Mouse (Mus musculus): ENCODE measurements at regions not wholly inside any gene's neighbourhood (a gene's known extent, or its start where the extent isn't known, plus 50 kb on each side); places are given as distances from the start of the nearest gene placed in this dataset.

DNA sequence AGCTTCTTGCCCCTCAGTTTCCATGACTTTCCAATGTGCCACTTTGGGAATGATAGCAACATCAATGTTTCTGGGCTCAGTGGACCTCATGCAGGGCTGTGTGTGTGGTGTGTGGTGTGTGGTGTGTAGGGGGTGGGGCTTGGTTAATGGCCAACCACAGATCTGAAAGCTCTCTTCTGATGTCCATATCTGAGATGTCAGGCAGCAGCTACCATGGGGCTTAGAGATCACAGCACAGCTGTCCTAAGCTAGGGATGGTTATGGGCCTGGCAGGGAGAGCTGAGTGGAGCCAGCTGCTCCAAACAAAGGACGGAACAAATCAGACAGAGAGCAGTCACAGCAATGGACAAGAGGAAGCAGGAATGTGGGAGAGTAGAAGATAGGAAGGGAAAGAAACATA, 606.8 kb upstream of the Cdh5 start:
- no peak for DNase-seq (ENCODE audit: extremely low spot score)

DNA sequence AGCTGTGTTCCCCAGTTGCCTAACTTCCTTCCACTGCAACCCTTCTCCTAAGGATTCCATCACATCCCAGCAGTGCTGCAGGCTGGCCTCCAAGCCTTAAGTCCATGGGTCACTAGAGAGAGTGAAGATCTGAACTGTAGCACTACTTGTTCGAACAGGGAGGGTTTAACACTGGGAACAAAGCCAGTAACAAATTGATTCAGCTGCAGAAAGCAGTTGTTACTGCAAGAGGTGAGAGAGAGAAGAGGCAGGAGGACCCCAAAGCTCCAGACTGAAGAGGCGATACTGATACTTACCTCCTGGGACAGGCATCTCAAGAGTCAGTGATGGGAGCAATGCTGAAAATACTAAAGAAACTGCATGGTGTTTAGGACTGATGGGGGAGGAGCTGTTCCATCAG, 600.1 kb upstream of the Cdh5 start:
- DNase-seq (ENCODE audit: extremely low spot score) = no peak

DNA sequence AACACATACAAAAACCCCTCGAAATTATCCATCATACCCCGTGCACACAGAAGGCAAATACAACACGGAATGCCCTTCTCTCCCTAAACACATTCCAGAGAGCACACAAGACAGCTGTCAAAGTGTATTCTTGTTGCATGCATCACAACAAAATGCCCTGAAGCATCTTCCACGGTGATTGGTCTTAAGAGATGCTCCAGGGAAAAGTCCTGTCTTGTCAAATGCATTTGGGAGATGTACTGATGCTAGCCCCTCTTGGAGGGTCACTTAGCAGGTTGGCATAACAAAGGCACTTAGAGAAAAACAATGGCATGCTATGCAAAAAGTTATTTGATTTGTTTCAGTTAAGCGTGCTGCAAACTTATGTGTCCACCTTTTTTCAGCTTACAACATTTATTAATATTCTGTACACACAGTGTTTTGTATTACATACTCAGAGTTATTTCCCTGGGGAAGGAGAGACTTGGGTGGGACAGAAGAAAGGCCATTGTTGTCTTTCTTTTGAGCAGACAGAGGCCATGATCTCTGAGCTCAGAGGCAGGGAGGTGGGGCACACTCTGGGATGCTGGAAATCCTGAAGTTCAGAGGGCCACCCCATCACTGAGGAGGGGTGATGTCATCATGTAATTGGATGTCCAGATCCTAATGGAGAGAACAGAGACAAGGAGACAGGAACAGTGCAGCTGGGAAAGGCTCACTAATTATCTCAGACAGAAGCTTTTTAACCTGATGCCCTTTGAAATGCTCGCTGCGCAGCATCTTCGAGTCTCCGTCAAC, 598.2 kb upstream of the Cdh5 start:
- DNase-seq (ENCODE audit: extremely low spot score) = no peak

DNA sequence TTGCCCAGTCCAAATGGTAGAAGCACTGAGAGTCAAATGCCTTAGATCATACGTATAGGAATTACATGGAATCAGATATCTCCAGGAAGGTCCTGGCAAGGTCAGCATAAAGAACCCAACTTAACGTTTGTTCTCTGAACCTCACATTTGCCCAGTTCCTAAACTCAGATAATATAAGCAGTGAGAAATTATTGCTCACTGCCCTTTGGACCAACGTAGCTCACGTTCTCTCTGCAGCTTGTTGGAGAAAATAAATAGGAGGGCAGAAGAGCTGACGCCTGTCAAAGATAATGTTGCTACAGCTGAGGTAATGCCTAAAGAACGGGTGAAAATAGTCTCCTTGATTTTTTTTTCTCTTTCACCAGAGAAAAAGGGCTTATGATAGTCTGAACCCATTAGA, 595.1 kb upstream of the Cdh5 start:
- no peak for DNase-seq (ENCODE audit: extremely low spot score)

DNA sequence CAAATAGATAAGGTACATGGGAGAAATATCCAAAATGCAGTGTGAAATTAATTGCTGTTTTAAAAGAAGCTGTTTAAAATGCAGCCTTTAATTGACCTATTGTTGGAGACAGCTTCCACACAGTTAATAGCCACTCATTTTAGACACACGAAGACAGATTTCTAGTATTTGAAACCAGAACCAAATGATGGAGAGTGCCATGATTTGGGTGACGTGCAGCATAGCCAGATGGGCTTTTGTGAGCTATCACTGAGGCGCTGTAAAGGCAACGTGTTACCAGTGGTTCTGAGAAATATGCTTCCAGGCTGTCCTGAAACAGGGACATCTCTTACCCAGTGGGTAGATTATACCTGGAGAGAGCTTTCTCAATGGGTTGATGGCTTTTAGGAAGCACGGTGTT, 594.4 kb upstream of the Cdh5 start:
- no peak for DNase-seq (ENCODE audit: extremely low spot score)

DNA sequence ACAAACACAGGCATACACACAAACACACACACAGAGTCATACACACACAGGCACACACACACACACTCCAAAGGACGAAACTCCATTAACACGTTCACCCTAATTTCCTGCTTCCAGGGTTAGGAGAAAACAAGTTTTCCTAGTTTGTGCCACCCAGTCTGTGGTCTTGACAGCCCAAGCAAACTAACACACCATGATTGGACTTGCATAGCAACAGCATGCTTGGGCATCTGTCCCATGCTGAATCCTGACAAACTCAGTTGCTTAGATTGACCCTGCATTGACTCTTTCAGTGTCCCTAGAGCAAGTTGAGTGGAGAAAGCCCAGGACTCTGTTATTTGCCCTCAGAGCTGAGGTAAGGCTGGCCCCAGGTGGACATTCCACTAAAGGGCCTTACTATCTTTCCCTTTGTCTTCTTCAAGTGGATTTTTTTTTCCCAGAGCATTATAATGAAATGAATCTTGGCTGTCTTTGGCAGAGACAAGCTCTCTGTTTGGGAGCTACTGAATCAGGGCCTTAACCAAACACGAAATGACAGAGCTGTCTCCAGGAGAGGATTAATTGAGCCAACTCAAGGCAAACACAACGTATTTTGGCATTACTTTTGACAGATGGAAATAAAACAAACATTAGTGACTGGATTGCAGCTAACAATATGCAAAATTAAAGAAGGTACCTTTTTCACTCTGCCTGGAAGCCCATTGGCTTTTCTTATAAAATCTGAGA, 581.1 kb upstream of the Cdh5 start:
- DNase-seq (ENCODE audit: extremely low spot score) = no peak

DNA sequence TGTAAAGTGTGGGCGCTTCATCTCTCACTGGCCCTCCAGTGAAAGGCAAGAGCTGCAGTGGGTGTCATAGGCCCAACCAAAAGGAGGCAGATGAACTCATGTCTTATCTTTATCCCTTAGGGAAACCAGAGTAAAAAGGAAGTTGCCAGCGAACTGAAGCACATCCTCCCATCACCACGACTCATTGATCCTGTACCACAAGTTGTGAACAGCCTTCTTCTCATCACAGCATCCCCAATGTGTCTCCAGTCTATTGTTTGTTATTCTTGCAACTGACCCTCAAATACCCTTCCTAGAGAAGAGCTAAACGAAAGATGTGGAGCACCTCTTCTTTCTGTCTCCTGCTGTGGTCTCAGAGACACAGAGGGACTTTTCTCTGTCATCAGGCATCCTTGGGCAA, 570.5 kb upstream of the Cdh5 start:
- DNase-seq (ENCODE audit: extremely low spot score) = no peak

DNA sequence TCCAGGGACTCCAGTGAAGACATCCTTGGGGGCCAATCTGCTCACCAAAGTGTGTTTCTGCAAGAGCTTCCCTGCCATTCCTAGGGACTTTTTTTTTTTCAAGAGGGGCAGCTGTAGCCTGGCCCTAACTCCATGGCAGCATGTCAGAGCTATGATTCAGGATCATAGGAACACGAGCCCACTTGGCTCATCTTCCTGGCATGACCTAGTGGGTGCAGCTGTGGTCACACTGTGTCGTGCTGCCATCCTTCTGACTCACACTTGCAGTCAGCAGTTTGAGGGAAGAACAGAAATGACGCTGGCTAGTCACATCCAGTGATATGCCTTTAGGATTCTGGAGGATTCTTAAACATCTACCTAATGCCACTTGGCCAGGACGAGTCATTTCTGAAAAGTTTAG, 566.5 kb upstream of the Cdh5 start:
- DNase-seq (ENCODE audit: extremely low spot score) = no peak

DNA sequence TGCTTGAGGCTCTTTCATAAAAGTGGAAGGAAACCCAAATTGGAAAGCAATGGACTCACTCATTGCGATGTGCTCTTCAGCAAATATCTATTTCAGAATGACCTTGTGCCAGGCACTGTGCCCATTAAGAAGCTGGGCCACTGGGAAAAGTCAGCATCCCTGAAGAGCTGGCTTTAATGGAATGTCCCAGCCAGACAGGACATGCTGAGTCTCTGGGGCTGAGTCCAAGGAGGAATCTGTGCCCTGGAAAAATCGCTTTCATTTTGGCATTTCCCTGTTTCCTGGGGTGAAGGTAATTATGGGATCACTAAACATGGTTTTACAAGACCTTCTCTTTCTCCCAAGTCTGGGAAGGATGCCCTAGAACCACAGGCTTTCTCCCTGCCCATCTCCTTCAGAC, 564.6 kb upstream of the Cdh5 start:
- no peak for DNase-seq (ENCODE audit: extremely low spot score)

DNA sequence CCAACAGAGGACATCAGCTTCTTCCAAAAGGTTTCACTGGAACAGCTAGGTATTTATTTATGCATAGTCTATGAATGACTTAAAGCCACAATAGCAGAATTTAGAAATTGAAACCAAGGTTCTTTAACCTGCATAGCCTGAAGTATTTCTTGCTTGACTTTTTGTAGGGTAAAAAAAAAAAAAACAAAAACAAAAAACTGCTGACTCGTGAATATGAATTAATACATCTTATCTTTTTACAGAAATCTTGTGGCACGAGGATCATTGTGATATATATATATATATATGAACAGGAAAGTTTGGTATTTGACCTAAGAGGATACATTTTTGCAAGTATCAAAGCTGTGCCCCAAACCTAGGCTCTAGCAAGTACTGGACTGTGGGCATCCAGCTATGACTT, 559.5 kb upstream of the Cdh5 start:
- no peak for DNase-seq (ENCODE audit: extremely low spot score)

DNA sequence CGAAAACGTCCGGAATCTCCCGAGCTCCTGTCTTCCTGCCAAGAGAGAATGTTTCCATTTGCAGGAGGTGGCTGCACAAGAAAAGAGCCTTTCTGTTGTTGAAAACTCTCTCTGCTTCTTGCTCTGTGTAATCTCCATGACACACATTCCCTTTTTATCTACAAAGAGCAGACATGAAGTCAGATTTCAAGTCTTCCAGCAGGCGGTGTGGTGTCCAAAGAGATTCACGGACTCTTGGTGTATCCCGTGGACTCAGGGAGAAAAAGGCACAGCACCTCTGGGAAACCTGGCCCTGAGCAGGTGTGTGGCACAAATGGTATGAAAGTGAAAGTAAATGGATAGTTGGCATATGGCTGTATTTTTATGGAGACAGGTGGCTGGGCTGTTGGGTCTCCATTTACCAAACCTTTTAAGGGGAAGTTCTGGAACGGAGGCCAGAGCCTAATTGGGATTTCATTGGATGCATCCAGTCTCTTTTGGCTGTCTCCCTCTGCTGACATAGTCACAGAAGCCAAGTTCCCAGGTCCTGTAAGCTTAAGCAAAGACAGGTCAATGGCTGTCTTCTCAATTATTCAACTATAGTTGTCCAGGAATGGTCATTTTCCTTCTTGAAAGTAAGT, 549.4 kb upstream of the Cdh5 start:
- DNase-seq (ENCODE audit: extremely low spot score) = no peak

DNA sequence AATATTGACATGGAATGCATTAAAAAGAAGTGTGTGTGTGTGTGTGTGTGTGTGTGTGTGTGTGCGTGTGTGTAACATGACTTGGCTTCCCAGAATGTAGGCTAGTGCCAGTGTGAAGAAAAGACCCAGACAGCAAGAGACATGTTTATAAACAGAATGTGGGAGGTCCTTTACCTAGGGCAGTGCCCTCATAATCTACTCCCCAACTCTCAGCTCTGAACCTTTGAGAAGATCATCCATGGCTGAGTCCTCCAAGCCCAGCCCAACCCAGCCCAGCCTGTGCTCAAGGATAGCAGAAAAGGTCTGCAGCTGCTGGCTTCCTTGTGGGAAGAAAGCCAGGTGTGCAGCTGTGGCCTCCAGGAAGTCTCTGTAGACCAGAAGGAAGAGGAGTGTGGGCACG, 539.8 kb upstream of the Cdh5 start:
- no peak for DNase-seq (ENCODE audit: extremely low spot score)

DNA sequence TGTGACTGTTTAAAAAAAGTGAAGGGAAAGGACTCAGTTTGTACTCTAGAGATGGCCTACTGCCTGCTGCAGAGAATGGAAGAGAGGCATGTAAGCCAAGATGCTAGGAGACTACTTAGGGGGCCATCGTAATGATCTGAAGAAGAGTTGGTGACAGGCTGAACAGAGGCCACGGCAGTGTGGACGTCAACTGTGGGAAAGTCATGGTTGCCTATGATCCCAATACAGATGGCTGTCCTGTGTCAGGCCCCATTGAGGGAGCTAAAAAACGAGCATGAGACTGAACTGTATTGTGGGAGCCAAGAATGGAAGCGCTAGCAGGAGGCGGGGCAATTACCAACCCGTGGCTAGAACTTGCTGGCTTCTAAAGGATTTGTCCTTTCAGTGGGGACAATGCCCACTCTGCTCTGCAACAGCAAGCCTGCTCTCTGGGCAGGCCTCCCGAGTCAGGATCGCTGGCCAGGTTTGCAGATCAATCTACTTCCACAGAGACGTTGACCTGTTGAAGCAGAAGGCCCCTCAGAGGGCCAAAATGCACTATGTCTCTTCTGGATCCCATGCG, 530.5 kb upstream of the Cdh5 start:
- no peak for DNase-seq (ENCODE audit: extremely low spot score)

DNA sequence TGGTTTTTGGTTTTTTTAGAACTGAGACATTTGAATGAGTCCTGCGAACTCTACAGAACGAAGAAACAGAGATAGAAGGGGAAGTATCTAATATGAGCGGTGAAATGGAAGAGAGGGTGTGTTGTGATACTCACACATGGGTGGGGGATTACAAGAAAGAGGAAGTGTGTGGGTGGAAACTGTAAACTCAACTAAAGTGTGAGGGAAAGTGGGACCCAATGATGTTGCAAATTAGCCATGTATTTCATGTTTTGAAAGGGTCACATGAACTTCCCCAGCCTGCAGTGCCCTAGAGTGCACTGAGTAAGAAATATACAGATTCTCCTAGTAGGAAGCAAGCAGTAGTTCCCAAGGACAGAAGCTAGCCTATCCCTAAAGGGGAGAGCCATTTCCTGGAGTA, 524.3 kb upstream of the Cdh5 start:
- DNase-seq (ENCODE audit: extremely low spot score) = no peak

DNA sequence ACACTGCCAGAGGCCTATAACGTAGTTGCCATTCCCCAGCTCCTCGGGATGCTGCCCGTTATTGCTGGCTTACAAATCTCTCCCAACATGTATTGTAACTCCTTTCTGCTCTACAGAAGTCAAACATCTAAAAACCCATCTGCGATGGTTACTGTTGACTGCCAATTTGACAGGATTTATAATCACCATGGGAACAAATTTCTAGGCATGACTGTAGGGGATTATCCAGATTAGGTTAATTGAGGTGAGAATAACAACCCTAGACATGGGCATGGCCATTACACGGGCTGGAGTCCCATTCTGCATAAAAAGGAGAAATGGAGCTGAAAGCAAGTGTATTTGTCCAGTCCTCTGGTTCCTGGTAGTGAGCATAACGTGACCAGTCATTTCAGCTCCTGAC, 523.4 kb upstream of the Cdh5 start:
- no peak for DNase-seq (ENCODE audit: extremely low spot score)

DNA sequence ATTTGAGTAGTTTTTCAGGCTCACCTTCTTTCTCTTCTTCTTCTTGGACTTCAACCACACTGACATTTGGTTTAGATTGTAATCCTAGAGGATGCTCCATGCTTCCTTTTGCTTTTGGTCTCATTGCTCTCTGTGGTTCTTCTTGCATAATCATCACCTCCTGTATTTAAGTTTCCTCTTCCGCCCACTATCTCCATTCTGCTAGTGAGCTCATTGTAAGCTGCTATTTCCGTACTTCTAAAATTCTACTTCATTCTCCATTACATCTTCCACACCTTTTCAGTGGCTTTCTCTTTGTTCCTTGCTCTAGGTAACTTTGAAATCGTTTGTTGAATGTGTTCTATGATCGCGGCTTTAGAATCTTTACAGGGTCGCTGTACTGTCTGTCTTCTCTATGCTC, 493.1 kb upstream of the Cdh5 start:
- no peak for DNase-seq (ENCODE audit: extremely low spot score)

DNA sequence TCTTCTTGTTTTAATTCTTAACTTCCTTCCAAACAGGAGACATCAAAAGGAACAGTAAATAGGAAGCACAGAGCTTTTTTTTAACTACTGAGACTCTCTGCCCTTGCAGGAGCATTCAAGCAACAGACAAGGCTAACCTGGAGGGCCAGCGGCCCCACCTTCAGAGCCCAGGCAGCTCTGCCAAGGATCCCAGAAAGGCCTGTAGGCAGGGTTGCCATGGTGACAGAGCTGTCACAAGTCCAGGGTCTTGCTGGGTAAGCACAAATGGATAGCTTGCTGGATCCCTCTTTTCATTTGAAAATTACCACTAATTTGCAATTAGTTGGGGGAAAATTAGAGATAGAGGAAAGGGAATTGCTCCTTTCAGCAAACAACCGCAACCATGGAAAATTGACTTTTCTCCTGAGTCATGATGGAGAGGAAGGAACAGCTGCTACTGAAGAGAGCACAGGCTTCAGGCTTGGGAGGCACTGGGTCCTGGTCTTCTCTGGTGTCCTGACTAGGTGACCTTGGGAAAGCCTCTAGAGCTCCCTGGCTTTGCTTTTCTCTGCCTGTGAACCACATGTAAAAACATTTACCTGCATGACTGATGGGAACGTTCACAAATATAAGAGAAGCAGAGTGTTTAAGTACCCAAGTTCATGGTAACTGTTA, 477.5 kb upstream of the Cdh5 start:
- peak; percentile 42 for DNase-seq (ENCODE audit: extremely low spot score)

DNA sequence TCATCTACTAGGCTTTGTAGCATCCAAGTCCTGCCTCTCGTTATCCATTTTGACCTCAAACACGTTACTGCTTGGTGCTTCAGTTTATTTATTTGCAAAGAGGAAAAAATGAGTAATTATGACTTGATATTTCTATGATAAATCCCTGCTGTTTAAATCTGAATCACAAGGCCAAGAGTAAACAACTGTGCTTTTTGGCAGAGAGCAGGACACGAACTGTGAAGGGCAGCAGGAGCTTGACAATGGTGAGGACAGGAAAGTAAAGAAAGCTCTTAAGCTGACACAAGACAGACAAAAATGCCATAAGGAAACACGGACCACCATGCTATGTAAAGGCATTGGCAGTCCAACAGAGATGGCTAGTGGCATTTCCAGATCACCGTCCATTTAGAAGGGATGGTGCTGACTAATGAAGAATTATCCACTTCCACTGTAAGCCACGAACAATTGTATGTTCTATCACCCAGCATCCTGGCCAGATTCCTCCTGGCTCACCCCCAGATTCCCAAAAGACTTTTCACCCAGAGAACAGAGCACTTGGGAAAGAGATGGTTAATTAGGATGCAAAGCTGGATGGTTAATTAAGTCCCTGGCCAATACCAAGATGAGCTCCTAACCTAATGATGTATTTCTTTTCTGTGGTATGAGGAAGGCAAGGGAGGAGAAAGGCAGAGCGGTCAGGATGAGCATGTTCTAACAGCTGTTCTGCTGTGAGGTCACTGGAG, 476.1 kb upstream of the Cdh5 start:
- DNase-seq (ENCODE audit: extremely low spot score) = no peak

DNA sequence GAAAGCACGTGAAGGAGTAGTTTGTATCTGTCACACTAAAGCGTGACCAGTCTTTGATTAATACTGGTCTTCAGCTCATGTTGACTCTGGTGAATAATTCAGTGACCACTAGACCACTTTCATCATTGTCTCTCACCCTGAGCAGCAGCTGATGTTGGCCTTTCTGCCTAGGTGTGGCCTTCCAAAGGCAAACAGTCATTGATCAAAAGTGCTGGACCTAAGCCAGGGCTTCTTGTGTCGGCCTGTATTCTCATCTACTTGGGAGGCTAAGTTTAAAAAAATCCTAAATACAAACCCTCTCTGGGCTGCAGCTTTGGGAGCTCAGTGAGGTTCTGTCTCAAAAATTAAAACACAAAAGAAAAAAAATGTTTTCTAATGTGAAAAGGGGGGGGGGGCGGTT, 475.0 kb upstream of the Cdh5 start:
- DNase-seq (ENCODE audit: extremely low spot score) = no peak

DNA sequence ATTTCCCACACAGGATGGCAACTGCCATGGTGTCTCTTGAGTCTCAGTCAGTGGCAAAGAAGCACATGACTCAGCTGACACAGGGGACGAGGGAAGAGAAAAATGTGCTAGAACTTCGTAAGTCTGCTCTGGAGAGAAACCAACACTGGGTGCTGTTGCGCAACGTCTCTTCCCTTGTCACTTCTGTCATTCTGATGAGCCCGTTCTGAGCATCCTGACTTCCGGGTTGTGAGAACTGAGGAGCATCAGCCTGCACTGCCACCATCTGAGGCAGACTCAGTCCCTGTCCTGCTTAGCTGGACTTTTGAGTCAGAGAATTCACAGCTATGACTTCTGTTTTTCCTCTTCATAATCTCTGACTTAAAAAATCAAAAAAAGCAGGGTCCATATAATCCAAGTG, 468.9 kb upstream of the Cdh5 start:
- DNase-seq (ENCODE audit: extremely low spot score) = no peak

DNA sequence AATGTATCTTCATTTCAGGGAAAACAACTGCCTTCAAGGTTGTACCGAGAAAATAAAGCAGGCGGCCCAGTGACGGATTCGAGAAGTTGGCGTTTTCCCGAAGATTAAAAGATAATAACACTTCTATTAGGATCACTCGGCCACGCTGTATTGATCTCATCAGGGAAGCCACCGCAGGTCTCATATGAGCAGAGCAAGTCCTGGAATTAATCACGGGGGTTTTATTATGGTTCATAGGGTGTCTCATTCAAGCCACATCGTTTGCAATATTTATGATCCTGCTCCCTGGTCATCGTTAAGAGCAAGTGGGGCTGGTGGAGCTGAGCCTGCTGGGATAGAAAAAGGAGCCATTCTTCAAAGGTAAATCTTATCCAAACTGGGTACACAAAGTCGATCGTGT, 466.5 kb upstream of the Cdh5 start:
- no peak for DNase-seq (ENCODE audit: extremely low spot score)

DNA sequence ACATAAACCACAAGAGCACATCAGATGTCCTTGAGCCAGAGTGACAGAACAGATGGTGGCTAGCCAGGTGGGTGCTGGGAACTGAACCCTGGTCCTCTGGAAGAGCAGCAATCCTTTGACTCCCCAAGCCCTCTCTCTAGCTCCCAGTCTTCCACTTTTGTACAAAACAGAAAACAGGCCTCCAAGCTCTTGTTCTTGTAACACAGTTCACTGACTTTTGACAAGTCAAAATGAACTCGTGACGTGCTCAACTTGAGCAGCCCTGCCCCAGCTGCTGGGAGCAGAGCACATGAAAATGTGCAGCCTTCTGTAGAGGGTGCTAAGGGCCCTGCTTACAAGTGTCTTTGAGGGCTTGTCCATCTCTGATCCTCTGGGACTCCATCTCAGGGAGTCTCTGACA, 457.8 kb upstream of the Cdh5 start:
- no peak for DNase-seq (ENCODE audit: extremely low spot score)

Measured in embryo, embryonic 9.5 days (tissue).